Mouse (Mus musculus): ENCODE measurements around the gene Cpne7. TPM values are rescaled to one million over a fixed set of nuclear protein-coding genes. Genes with fewer than 3 reads are reported as not detected.
A peak's percentile ranks its signal among the peaks of the same experiment; 100 is the strongest.
"Not testable (repeated sequence)": the region's sequence is repeated elsewhere in the genome, so short reads cannot be mapped to it uniquely, and the experiment has no call there.

Gene Cpne7
- polyA plus RNA-seq, 1 experiment from 2014 or later, result 0.73 TPM

DNA sequence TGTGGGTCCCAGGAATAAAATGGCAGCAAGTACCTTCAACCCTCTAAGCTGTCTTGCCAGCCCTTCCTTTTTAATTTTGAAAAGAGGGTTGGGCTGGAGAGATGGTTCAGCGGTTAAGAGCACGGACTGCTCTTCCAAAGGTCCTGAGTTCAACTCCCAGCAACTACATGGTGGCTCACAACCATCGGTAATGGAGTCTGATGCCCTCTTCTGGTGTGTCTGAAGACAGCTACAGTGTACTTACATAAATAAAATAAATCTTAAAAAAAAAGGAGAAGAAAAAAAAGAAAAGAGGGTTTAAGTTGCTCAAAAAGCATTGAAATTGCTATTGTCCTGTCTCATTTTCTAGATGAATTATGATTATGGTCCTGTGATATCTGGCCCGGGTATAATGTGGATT lies 15.9 kb upstream of the Cpne7 start:
- peaks cover 32% of the 10 kb centered on the region for H3K36me3 ChIP-seq (ENCODE audit: control insufficient read depth, insufficient read depth, low read length)
- peak overlapping the region; percentile 86; the same call in 1 of the 2 replicates for H3K4me2 ChIP-seq (ENCODE audit: low read depth, low read length)
- no peak overlapping the region for H3K9ac ChIP-seq (ENCODE audit: low read length)
- H3K4me3 ChIP-seq (ENCODE audit: low read length), result no peak overlapping the region
- no peaks in the 10 kb centered on the region for H3K27me3 ChIP-seq (ENCODE audit: control insufficient read depth, insufficient read depth, low read depth, low read length)
- ATAC-seq (ENCODE audit: low read depth), result no peak
- WGBS, result 66% methylated on average over 4 of the region's 4 CpGs
- peaks cover 10% of the 10 kb centered on the region for H3K4me1 ChIP-seq (replicated peaks; ENCODE audit: control insufficient read depth, insufficient read depth, low read length)
- H3K9me3 ChIP-seq (ENCODE audit: control insufficient read depth, low read length), result no peaks in the 10 kb centered on the region
- no peak overlapping the region for H3K27ac ChIP-seq (ENCODE audit: low read length)

DNA sequence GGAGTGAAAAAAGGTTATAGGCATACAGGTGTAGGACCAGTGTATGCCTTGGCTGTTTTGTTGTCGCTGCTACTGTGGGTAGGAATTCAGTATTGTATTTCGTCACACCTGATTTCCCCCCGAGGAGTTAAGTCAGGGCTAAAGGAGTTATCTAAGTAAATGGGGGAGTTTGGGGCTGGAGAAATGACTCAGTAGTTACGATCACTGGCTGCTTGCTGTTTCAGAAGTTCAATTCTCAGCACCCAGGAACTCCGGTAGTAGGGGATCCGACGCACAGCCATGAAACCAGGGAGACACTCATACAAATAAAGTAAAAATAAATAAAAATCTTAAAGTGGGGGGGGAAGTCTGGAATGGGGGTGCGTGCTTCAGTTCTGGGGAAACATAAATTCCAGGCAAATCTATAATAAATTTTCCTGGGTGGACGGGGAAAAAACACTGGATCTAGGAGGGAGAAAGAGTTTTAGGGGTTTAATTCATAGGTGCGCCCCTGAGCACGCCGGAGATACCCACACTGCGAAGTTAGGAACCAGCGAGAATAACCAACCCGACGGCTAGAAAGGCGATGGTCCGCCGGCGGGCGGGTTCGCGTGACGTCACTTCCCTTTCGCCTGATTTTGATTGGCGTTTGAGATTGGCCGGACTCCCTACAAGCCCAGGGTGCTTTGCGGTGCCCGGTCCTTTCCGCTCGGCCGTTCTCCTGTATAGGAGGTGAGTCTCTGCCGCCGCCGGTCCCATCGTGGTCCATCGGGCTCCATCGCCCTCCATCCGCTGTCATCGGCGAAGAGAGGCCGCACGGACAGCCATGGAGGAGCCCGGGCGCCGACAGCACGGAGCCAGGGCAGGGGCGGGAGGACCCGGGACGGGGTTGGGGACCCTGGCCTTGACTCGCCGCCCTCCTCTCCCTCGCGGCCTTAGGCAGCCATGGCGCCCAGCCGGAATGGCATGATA lies 15.2 kb upstream of the Cpne7 start, which contains the start of gene Rpl13:
TSS of gene Rpl13 (plus strand) at position 616 of the 951 bp plus-strand sequence.
- H3K4me3 ChIP-seq (ENCODE audit: low read length), result peak within 1 kb of the TSS; percentile 81
- no peaks in the 10 kb centered on the region for H3K9me3 ChIP-seq (ENCODE audit: control insufficient read depth, low read length)
- peak within 1 kb of the TSS; percentile 97 for H3K9ac ChIP-seq (ENCODE audit: low read length)
- peak within 1 kb of the TSS; percentile 86 for H3K4me2 ChIP-seq (ENCODE audit: low read depth, low read length)
- peak within 1 kb of the TSS; percentile 83 for H3K27ac ChIP-seq (ENCODE audit: low read length)
- peak; percentile 97 for ATAC-seq (ENCODE audit: low read depth)
- H3K36me3 ChIP-seq (ENCODE audit: control insufficient read depth, insufficient read depth, low read length), result peaks cover 32% of the 10 kb centered on the region
- H3K4me1 ChIP-seq (replicated peaks; ENCODE audit: control insufficient read depth, insufficient read depth, low read length), result peaks cover 10% of the 10 kb centered on the region
- H3K27me3 ChIP-seq (ENCODE audit: control insufficient read depth, insufficient read depth, low read depth, low read length), result no peaks in the 10 kb centered on the region
- 1% methylated on average over 53 of the region's 56 CpGs for WGBS

DNA sequence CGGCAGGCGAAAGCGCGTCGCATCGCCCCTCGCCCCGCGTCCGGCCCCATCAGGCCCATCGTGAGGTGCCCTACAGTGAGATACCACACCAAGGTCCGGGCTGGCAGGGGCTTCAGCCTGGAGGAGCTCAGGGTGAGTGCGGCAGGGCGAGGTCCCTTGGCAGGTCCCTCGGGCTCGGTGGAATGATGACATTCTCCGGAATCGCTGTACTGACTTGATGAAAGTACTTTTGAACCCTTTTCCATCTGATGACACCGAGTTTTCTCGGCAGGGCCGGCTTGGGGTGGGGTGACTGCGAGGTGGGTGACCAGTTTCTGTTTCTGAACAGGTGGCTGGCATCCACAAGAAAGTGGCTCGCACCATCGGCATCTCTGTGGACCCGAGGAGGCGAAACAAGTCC lies 14.3 kb upstream of the Cpne7 start:
- not testable (repeated sequence) for H3K9me3 ChIP-seq (ENCODE audit: control insufficient read depth, low read length); ATAC-seq (ENCODE audit: low read depth); H3K27me3 ChIP-seq (ENCODE audit: control insufficient read depth, insufficient read depth, low read depth, low read length)
- peak overlapping the region; percentile 83 for H3K27ac ChIP-seq (ENCODE audit: low read length)
- H3K4me2 ChIP-seq (ENCODE audit: low read depth, low read length), result peak overlapping the region; percentile 78
- H3K36me3 ChIP-seq (ENCODE audit: control insufficient read depth, insufficient read depth, low read length), result peaks cover 26% of the 10 kb centered on the region
- peak overlapping the region; percentile 81 for H3K4me3 ChIP-seq (ENCODE audit: low read length)
- H3K4me1 ChIP-seq (replicated peaks; ENCODE audit: control insufficient read depth, insufficient read depth, low read length), result peaks cover 10% of the 10 kb centered on the region
- H3K9ac ChIP-seq (ENCODE audit: low read length), result peak overlapping the region; percentile 97
- under 1% methylated on average over 17 of the region's 26 CpGs for WGBS

DNA sequence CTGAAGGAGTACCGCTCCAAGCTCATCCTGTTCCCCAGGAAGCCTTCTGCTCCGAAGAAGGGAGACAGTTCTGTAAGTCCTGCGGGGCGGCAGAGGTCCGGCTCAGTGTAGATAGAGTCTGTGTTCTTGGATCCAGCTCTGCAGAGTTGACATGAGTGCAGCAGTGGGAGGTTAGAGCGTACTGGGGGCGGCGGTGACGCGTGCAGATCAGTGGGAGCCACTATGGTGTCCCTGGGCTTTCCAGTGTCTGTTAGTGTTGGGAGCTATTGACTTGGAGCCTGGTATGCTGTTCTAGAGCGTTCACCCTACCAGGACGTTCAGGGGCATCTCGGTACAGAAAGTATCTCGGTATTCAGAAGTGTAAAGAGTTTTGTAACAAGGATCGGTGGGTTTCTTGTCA lies 13.9 kb upstream of the Cpne7 start:
- WGBS, result 10% methylated on average over 13 of the region's 15 CpGs
- H3K27ac ChIP-seq (ENCODE audit: low read length), result peak overlapping the region; percentile 83; the same call in 1 of the 2 replicates
- peak overlapping the region; percentile 97 for H3K9ac ChIP-seq (ENCODE audit: low read length)
- no peak for ATAC-seq (ENCODE audit: low read depth)
- peak overlapping the region; percentile 78 for H3K4me2 ChIP-seq (ENCODE audit: low read depth, low read length)
- H3K9me3 ChIP-seq (ENCODE audit: control insufficient read depth, low read length), result no peaks in the 10 kb centered on the region
- peaks cover 25% of the 10 kb centered on the region for H3K36me3 ChIP-seq (ENCODE audit: control insufficient read depth, insufficient read depth, low read length)
- H3K4me1 ChIP-seq (replicated peaks; ENCODE audit: control insufficient read depth, insufficient read depth, low read length), result peaks cover 10% of the 10 kb centered on the region
- peak overlapping the region; percentile 81 for H3K4me3 ChIP-seq (ENCODE audit: low read length)
- H3K27me3 ChIP-seq (ENCODE audit: control insufficient read depth, insufficient read depth, low read depth, low read length), result no peaks in the 10 kb centered on the region

DNA sequence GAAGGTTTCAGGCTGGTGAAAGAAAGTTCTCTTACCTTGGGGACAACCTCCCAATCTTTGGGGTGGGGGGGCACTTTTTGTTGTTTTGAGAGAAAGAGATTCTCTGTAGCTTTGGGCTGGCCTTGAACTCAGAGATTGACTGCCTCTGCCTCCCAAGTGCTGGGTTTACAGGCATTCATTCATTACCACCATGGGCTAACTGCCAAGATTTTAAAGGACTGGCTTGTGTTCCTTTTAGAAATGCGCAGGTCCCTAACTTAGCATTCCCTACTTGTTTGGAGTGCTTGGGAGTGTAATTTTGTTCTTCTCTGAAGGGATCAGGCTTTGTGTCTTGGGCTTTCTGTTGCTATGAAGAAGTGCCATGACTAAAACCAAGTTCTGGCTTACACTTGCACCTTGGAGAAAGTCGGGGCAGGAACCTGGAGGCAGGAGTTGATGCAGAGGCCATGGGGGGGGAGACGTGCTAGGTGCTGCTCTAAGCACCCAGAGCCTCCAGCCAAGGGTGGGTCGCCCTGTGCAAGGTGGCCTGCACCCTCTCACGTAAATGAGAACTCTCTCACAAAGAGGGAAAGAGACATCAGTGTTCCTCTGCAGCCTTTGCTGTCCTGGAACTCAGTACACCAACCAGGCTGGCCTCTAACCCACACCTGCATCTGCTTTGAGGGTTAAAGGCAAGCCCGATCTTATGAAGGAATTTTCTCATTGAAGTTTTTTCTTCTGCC lies 13.0 kb upstream of the Cpne7 start:
- Histone ChIP-seq H3K4me1 (replicated peaks; ENCODE audit: control insufficient read depth, insufficient read depth, low read length) (peaks cover 10% of the 10 kb centered on the region), H3K9ac (ENCODE audit: low read length) (peak overlapping the region; percentile 97), H3K4me3 (ENCODE audit: low read length) (peak overlapping the region; percentile 81), H3K27me3 (ENCODE audit: control insufficient read depth, insufficient read depth, low read depth, low read length) (no peaks in the 10 kb centered on the region), H3K36me3 (ENCODE audit: control insufficient read depth, insufficient read depth, low read length) (peaks cover 25% of the 10 kb centered on the region), H3K9me3 (ENCODE audit: control insufficient read depth, low read length) (no peaks in the 10 kb centered on the region), H3K4me2 (ENCODE audit: low read depth, low read length) (peak overlapping the region; percentile 78; the same call in 1 of the 2 replicates), H3K27ac (ENCODE audit: low read length) (no peak overlapping the region)
- 78% methylated on average over 6 of the region's 6 CpGs for WGBS
- ATAC-seq (ENCODE audit: low read depth), result no peak

DNA sequence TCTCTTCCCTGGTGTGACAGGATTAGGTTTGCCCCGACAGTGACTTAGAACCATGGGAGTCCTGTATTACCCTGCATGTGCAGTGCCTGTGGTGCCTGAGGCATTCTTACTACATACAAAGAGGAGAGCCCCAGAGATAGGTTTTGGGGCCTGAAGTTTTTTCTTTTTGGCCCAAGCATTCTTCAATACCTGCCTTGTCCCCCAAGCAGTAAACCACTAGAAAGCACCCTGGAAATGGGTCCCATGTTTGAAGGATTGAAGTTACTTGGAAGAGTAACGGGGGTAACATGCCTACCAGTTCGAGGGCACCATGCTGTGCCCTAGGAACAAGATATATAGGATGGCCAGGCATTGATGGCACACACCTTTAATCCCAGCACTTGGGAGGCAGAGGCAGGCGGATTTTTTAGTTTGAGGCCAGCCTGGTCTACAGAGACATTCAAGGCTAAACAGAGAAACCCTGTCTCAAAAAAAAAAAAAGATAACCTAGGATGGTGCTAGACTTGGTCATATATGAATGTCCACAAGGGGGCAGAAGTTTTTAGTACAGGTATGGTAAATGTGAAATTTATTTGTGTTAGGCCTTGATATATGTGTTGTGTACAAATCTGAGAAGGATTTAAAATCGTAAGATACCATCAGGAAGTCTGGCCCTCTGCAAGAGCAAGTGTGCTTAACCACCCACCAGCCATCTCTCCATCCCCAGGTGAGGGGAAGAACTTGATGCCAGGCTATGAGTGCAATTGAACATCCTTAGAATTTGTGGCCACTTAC lies 11.4 kb upstream of the Cpne7 start:
- Histone ChIP-seq H3K9me3 (ENCODE audit: control insufficient read depth, low read length) (no peaks in the 10 kb centered on the region), H3K27ac (ENCODE audit: low read length) (no peak overlapping the region), H3K9ac (ENCODE audit: low read length) (no peak overlapping the region), H3K4me1 (replicated peaks; ENCODE audit: control insufficient read depth, insufficient read depth, low read length) (peaks cover 10% of the 10 kb centered on the region), H3K27me3 (ENCODE audit: control insufficient read depth, insufficient read depth, low read depth, low read length) (no peaks in the 10 kb centered on the region), H3K36me3 (ENCODE audit: control insufficient read depth, insufficient read depth, low read length) (peaks cover 25% of the 10 kb centered on the region), H3K4me2 (ENCODE audit: low read depth, low read length) (no peak overlapping the region), H3K4me3 (ENCODE audit: low read length) (no peak overlapping the region)
- no peak for ATAC-seq (ENCODE audit: low read depth)
- WGBS, result 65% methylated on average over 5 of the region's 5 CpGs

DNA sequence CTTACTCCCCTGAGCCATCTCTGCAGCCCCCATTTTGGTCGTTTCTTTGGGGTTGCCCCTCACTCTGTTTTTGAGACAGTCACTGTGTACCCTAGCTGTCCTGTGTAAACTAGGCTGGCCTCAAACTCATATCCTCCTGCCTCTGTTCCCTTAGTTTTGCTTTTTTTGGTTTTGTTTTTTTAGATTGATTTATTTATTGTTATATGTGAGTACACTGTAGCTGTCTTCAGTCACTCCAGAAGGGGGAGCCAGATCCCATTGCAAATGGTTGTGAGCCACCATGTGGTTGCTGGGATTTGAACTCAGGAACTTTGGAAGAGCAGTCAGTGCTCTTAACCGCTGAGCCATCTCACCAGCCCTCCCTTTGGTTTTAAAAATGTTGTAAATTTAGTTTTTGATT lies 10.6 kb upstream of the Cpne7 start:
- Histone ChIP-seq H3K9me3 (ENCODE audit: control insufficient read depth, low read length) (no peaks in the 10 kb centered on the region), H3K4me3 (ENCODE audit: low read length) (no peak overlapping the region), H3K9ac (ENCODE audit: low read length) (no peak overlapping the region), H3K4me1 (replicated peaks; ENCODE audit: control insufficient read depth, insufficient read depth, low read length) (peaks cover 9% of the 10 kb centered on the region), H3K36me3 (ENCODE audit: control insufficient read depth, insufficient read depth, low read length) (peaks cover 25% of the 10 kb centered on the region), H3K4me2 (ENCODE audit: low read depth, low read length) (no peak overlapping the region), H3K27me3 (ENCODE audit: control insufficient read depth, insufficient read depth, low read depth, low read length) (no peaks in the 10 kb centered on the region), H3K27ac (ENCODE audit: low read length) (no peak overlapping the region)
- WGBS, result 44% methylated on average over 2 of the region's 2 CpGs
- no peak for ATAC-seq (ENCODE audit: low read depth)

DNA sequence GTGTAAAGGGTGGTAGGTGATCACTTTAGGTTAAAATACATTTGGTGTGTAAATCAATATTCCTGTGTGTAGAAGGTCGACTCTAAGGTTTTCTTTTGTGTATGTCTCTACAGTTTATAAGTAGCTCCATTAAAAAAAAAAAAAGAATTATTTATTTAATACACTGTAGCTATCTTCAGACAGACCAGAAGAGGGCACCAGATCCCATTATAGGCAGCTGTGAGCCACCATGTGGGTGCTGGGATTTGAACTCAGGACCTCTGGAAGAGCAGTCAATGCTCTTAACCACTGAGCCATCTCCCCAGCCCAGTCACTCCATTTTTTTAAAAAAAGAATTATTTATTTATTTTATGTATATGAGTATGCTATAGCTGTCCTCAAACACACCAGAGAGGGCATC lies 9.2 kb upstream of the Cpne7 start:
- Histone ChIP-seq H3K4me2 (ENCODE audit: low read depth, low read length) (no peak overlapping the region), H3K4me3 (ENCODE audit: low read length) (no peak overlapping the region), H3K27ac (ENCODE audit: low read length) (no peak overlapping the region), H3K27me3 (ENCODE audit: control insufficient read depth, insufficient read depth, low read depth, low read length) (no peaks in the 10 kb centered on the region), H3K9ac (ENCODE audit: low read length) (no peak overlapping the region), H3K9me3 (ENCODE audit: control insufficient read depth, low read length) (no peaks in the 10 kb centered on the region), H3K36me3 (ENCODE audit: control insufficient read depth, insufficient read depth, low read length) (peaks cover 25% of the 10 kb centered on the region), H3K4me1 (replicated peaks; ENCODE audit: control insufficient read depth, insufficient read depth, low read length) (peaks cover 7% of the 10 kb centered on the region)
- ATAC-seq (ENCODE audit: low read depth), result no peak
- WGBS, result 59% methylated on average over 1 of the region's 1 CpGs
